Mouse (Mus musculus) cerebellum, postnatal 4 days (tissue): ENCODE results near the gene Rep15.

ENCODE experiments used
- DNase-seq, 2 experiments: peaks; one replicate each; pipeline ENCODE4 v3.0.0; 2022; ENCODE audit warnings: low spot score in 2 of 2, mixed read lengths in 1 of 2

Rep15 gene

GRCm38 (mm10) chr6:147032303-147032925 lies at the start of gene Rep15:
Gene Rep15 (plus strand): TSS chr6:147032584.
- DNase-seq = no peak

DNA sequence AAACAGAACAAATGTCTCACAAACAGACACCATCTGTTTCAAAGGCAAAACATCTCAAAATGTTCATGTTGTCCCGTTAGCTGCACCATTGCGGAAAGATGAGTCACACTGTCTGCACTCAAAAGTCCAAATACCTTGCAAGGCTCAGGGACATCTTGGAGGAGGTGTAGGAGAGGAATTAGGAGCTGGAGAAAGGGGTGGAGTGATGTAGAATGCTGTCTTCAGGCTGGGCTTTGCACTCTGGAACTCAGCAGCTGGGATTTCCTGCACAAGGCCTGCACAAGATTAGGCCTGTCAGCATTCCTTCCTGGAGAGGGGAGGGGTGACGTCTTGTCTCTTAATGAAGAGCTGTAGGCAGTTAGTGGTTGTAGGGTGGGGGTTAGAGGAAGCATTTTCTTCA lies 47.8 kb upstream of the Rep15 start:
- no peak for DNase-seq

GRCm38 (mm10) chr6:146994236-146994635 lies 38.1 kb upstream of the Rep15 start:
- DNase-seq = peak in 1 of 2 experiments; percentile 48

DNA sequence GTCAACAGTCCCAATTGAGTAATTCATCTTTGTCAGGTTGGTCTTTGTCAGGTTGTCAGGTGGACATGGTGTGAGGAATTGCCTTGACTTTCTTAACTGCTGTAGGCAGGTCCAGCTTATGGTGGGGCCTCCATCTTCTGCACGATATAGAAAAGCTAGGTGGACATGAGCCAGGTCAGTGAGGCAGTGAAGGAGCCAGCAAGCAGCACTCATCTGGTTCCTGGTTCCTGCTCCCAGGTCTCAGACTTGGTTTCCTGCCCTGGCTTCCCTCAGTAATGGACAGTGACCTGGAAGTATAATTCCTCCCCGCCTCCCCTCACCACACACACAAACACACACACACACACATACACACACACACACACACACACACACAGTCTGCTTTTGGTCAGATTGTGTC lies 37.0 kb upstream of the Rep15 start:
- DNase-seq = no peak

- no peak for DNase-seq
These were observed 36.5 kb upstream of the Rep15 start for GRCm38 (mm10) chr6:146995878-146996277.

GRCm38 (mm10) chr6:146997006-146997405 lies 35.4 kb upstream of the Rep15 start:
- DNase-seq = no peak

- no peak for DNase-seq
These were observed 33.7 kb upstream of the Rep15 start for GRCm38 (mm10) chr6:146998710-146999109.

DNA sequence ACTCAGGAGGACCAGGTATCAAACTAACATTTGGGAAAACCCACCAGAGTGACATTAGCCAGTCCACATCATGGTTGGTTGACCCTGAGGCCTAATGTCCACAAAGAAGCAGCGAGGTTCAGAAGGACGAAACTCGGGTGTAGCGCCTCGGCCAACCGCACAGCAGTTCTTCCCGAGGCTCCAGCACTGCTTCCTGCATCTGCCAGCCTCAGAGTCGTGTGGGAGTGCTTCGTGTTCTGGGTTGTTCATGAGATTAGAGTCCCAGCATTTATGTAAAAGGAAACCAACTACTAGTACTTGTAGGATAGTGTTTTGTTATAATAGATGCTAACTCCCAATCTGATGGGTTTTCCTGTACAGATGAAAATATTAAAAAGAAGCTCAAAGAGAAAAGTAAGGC lies 33.1 kb upstream of the Rep15 start:
- DNase-seq = no peak

GRCm38 (mm10) chr6:146999755-147000154 lies 32.6 kb upstream of the Rep15 start:
- no peak for DNase-seq

DNA sequence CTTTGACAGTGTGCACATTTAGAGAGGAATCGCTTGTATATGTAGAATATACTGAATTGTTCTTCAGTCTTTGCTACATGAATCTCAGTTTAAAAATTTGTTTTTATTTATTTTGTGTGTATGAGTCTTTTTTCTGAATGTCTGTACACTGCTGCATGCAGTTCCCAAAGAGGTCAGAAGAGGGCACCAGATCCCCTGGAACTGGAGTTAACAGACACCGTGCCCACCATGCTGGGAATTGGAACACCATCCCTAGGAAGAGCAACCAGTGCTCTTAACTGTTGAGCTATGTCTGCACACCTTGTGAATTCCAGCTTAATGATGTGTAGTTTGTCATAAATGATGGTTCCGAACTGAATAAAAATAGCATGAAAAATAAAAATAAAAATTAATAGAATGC lies 24.2 kb upstream of the Rep15 start:
- DNase-seq = peak; percentile 32 to 71

DNA sequence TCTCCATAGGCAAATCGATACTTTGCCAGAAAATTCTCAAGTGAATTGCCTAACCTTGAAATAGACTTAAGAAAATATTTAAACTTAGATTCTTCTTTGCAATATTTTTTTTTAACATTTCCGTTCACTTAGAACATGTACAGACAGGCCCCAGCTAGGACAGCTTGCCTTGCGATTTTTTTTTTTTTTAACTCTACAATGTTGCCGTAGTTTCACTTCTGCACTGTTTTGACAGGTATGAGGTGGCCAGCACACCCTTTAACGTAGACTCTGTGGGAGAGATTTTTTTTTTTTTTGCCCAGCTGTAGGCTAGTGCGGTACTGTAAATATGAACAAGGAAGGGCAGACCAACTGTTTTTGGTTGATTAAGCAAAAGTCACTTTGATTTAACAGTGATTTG lies 22.0 kb upstream of the Rep15 start:
- DNase-seq = no peak

DNA sequence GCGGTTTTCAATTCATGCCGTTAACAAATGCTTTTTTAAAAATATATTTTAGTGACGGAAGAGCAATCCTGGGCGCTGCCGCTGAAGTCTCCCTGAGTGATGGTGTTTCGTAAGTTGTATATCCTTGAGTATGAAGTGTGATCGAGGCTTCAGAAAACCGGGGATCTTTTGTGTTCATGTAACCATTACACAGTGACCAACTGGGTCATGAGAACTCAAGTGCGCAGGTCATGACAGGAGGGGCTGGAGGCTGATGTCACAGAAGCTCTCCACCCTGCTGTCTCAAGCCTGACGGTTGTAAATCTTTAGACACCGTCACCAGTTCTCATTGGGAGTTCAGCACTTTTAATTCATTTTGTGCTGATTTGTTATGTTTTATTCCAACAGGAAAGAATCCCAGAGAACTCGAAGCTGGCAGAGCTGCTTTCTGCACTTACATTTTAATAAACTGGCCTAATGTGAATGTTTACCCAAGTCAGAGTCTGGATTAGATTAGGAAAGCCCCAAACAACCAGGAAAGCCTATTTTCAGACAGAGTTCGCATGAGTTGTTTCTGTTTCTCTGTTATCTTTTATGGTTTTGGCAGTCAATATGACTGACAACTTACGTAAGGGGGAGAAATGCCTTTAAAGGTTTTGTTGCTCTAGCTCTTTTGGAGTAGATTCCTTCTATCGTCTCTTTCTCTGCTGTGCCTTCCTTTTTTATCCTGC lies 21.4 kb upstream of the Rep15 start:
- no peak for DNase-seq

DNA sequence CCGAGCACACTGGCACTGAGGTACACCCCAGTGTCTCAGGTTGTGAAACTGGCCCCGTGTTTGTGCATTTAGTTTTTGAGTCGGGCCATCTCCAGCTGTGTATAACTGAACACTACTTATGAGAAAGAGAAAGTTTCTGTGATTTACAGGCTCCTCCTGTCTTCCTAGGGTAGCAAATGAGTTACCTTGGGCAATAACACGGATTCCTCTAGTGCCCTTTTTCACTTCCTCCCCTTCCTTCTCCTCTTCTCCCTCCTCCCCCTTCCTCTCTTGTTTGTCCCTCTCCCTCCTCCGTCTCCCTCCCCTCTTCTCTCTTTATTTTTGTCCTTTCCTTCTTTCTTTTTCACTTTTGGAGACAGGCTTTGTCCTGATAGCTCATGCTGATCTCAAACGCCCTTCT lies 20.8 kb upstream of the Rep15 start:
- no peak for DNase-seq

- DNase-seq = no peak
These were observed 20.4 kb upstream of the Rep15 start for GRCm38 (mm10) chr6:147011977-147012376.

DNA sequence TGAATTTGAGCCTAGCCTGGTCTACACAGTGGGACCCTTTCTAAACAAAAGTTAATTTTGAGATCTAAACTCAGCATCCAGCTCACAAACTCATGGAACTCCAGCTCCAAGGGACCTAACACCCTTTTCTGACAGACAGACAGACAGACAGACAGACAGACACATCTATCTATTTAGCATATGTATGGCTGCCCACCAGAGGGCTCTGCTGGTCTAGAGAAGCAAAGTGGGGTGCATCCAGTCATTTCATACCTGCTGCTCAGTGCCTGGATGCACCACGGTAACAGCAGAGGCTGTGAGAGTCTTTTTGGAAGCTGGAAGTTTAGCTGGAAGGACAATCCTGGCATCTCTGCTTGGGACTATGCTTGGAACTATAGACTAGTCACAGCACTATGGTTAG lies 18.8 kb upstream of the Rep15 start:
- no peak for DNase-seq

DNA sequence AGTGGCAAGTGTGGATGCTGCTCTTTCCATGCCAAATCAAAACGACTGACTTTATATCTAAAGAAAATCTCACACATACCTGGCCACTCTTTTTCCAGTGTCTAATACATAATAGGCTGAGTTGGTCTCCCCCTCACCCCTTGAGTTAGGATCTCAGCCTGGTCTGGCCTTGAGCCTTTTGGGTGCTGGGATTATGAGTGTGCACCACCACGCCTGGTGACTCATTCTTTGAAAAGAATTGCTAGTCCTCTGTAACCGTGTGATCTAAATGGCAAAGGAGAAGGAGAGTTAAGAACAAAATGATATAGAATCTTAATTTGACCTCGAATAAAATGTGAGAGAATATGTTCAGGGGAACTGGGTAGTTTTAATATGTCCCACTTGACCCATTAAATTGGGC lies 14.5 kb upstream of the Rep15 start:
- no peak for DNase-seq

GRCm38 (mm10) chr6:147018364-147018763 lies 14.0 kb upstream of the Rep15 start:
- no peak for DNase-seq

- DNase-seq = no peak
These were observed 11.2 kb upstream of the Rep15 start for GRCm38 (mm10) chr6:147021181-147021580.

- no peak for DNase-seq
These were observed 9.8 kb upstream of the Rep15 start for GRCm38 (mm10) chr6:147022375-147023132.

DNA sequence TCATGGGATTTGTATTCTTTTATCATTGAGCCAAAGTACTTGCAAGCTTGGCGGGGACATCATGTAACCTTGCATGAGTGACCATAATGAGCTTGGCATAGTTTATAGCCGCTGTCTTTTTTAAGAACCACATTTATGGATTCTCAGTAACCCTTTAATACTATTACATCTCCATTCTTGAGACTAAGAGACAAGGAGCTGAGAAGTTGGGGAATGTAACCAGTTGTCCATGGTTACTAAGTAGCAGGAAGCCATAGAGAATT lies 9.3 kb upstream of the Rep15 start:
- no peak for DNase-seq

GRCm38 (mm10) chr6:147023568-147023967 lies 8.8 kb upstream of the Rep15 start:
- no peak for DNase-seq

DNA sequence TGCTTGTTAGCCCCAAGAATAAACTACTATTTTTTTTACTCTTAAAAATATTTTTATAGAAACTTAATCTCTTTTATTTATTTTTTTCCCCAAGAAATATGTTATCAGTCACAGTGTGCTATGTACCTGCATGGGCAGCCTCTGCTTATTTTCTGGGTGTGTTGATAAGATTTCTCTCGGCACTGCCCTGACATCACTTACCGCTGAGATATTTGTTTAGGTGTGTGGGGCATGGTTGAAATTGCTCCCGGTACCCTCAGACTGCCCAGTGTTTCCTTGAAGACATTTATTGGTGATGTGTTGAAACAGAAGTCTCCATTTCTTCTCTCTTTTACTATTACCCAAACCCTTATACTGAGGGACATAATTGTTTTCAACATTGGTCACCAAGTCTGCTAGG lies 7.6 kb upstream of the Rep15 start:
- DNase-seq = no peak

- DNase-seq = no peak
These were observed 4.0 kb upstream of the Rep15 start for GRCm38 (mm10) chr6:147028396-147028795.
